Mouse (Mus musculus): ENCODE results near the gene Gadl1. TPM values are rescaled to one million over a fixed set of nuclear protein-coding genes. Genes with fewer than 3 reads are reported as not detected.

Gene Gadl1
- polyA plus RNA-seq, 1 experiment from 2014 or later: 0.31 TPM

DNA sequence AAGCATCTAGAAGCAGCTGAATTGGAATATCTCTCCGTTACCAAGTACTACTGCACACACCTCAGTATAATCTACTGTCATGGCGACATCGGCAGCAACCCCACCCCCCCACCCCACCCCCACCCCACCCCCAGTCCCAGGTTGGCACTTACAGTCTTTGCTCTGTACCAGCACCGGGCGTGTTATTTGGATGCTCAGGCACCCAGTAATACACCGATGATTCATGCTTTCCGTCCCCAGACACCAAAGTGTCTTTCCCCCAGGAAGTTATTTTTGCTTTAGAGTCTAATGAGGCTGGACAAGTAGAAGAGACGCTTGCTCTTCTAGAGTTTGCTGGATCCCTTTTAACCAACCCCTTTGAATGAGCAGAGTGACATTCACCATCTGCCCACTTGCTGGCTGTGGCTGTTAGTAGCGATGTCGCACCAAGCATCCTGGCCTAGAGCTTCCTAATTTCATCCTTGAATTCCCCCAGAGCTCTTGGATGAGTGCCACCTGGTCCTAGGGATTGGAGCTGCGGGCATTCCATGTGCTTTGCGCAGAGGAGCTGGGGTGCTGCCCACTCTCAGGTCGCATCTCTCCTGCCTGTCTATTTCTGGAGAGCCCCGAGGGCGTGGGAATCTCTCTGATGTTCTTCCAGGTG lies 68.5 kb downstream of the Gadl1 start:
- no peak overlapping the region for H3K4me3 ChIP-seq
- WGBS: 82% methylated on average over 15 of the region's 15 CpGs
- no peaks in the 10 kb centered on the region for H3K9me3 ChIP-seq
- H3K27ac ChIP-seq: no peak overlapping the region
- no peaks in the 10 kb centered on the region for H3K27me3 ChIP-seq
- H3K9ac ChIP-seq: no peak overlapping the region
- no peak for ATAC-seq (ENCODE audit: insufficient number of reproducible peaks, insufficient read depth, low FRiP score, low TSS enrichment, low read depth)
- no peak overlapping the region for H3K4me2 ChIP-seq
- H3K4me1 ChIP-seq: no peaks in the 10 kb centered on the region; the same call in 1 of the 2 replicates
- H3K36me3 ChIP-seq: no peaks in the 10 kb centered on the region

- Histone ChIP-seq H3K9me3 (no peaks in the 10 kb centered on the region), H3K27ac (no peak overlapping the region), H3K36me3 (no peaks in the 10 kb centered on the region), H3K4me1 (no peaks in the 10 kb centered on the region; the same call in 1 of the 2 replicates), H3K4me2 (no peak overlapping the region), H3K27me3 (no peaks in the 10 kb centered on the region), H3K9ac (no peak overlapping the region), H3K4me3 (no peak overlapping the region)
- no peak for ATAC-seq (ENCODE audit: insufficient number of reproducible peaks, insufficient read depth, low FRiP score, low TSS enrichment, low read depth)
- WGBS: 79% methylated on average over 2 of the region's 2 CpGs
Measured at GRCm38 (mm10) chr9:115978478-115978877, 69.2 kb downstream of the Gadl1 start.

- WGBS: 91% methylated on average over 7 of the region's 7 CpGs
- no peak for ATAC-seq (ENCODE audit: insufficient number of reproducible peaks, insufficient read depth, low FRiP score, low TSS enrichment, low read depth)
- H3K4me1 ChIP-seq: 0 out of 2 replicates have a peak, but pooled peaks cover 3% of the 10 kb centered on the region
Measured at GRCm38 (mm10) chr9:115990661-115991060, 81.4 kb downstream of the Gadl1 start.

DNA sequence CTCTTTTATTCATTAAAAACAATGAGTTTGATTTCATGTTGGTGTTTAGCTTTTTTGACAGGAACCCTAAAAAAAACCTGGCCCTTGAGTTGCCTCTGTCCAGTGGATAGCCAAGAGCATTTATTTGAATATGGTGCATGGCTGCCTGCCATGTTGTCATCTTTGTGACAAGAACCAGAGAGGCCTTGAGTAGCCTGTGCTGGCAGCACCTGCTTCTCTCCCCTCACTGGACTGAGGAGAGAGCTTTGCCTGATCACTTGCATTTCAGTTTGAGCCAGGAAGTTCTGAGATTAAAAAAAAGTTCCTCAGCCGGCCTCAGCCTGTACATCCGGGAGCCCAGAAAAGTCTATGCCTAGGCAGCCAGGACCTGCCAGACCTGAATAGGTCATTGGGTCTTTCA lies 85.5 kb downstream of the Gadl1 start:
- ATAC-seq (ENCODE audit: insufficient number of reproducible peaks, insufficient read depth, low FRiP score, low TSS enrichment, low read depth): no peak
- H3K9ac ChIP-seq: no peak overlapping the region
- H3K9me3 ChIP-seq: no peaks in the 10 kb centered on the region
- peaks cover 11% of the 10 kb centered on the region for H3K4me1 ChIP-seq
- WGBS: 82% methylated on average over 2 of the region's 2 CpGs
- no peak overlapping the region for H3K4me3 ChIP-seq
- H3K36me3 ChIP-seq: no peaks in the 10 kb centered on the region
- H3K27me3 ChIP-seq: no peaks in the 10 kb centered on the region
- no peak overlapping the region for H3K4me2 ChIP-seq
- H3K27ac ChIP-seq: no peak overlapping the region

More at GRCm38 (mm10) chr9:115990661-115991060, 81.4 kb downstream of the Gadl1 start:
- Histone ChIP-seq H3K36me3 (no peaks in the 10 kb centered on the region), H3K9ac (no peak overlapping the region), H3K27me3 (no peaks in the 10 kb centered on the region), H3K9me3 (no peaks in the 10 kb centered on the region), H3K27ac (no peak overlapping the region), H3K4me3 (no peak overlapping the region), H3K4me2 (no peak overlapping the region)

GRCm38 (mm10) chr9:115995856-115996560 lies 86.8 kb downstream of the Gadl1 start:
- WGBS: 46% methylated on average over 23 of the region's 23 CpGs
- Histone ChIP-seq H3K27me3 (no peaks in the 10 kb centered on the region), H3K9ac (no peak overlapping the region), H3K4me2 (no peak overlapping the region), H3K27ac (no peak overlapping the region), H3K36me3 (no peaks in the 10 kb centered on the region), H3K4me1 (peaks cover 11% of the 10 kb centered on the region), H3K4me3 (no peak overlapping the region), H3K9me3 (no peaks in the 10 kb centered on the region)
- no peak for ATAC-seq (ENCODE audit: insufficient number of reproducible peaks, insufficient read depth, low FRiP score, low TSS enrichment, low read depth)

DNA sequence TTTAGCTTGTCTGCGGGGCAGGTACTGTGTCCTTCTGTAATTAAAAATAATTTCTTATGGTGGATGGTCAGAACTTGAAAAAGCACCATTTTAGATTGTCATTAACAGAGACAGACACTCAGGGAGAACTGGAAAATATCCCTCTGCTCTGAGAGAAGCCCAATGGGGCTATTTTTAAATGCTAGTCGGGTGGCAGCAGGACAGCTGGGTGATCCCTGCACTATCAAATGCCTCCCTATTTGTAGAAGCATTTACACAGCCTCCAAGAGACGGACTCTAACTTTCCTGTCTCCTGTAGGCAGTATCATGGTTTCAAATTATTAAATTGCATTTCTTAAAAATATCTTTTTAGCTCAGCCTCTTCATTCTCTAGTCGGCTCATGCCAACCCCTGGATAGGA lies 89.1 kb downstream of the Gadl1 start:
- H3K27me3 ChIP-seq: no peaks in the 10 kb centered on the region
- H3K4me2 ChIP-seq: no peak overlapping the region
- H3K4me3 ChIP-seq: no peak overlapping the region
- H3K9me3 ChIP-seq: no peaks in the 10 kb centered on the region
- ATAC-seq (ENCODE audit: insufficient number of reproducible peaks, insufficient read depth, low FRiP score, low TSS enrichment, low read depth): no peak
- no peak overlapping the region for H3K9ac ChIP-seq
- WGBS: 55% methylated on average over 4 of the region's 4 CpGs
- no peaks in the 10 kb centered on the region for H3K36me3 ChIP-seq
- H3K4me1 ChIP-seq: peaks cover 11% of the 10 kb centered on the region
- H3K27ac ChIP-seq: no peak overlapping the region

GRCm38 (mm10) chr9:115999361-115999990 lies 90.2 kb downstream of the Gadl1 start:
- Histone ChIP-seq H3K9ac (no peak overlapping the region), H3K4me3 (no peak overlapping the region), H3K4me2 (no peak overlapping the region), H3K4me1 (peaks cover 11% of the 10 kb centered on the region), H3K27ac (no peak overlapping the region), H3K36me3 (no peaks in the 10 kb centered on the region), H3K9me3 (no peaks in the 10 kb centered on the region), H3K27me3 (no peaks in the 10 kb centered on the region)
- ATAC-seq (ENCODE audit: insufficient number of reproducible peaks, insufficient read depth, low FRiP score, low TSS enrichment, low read depth): no peak
- 85% methylated on average over 8 of the region's 8 CpGs for WGBS

DNA sequence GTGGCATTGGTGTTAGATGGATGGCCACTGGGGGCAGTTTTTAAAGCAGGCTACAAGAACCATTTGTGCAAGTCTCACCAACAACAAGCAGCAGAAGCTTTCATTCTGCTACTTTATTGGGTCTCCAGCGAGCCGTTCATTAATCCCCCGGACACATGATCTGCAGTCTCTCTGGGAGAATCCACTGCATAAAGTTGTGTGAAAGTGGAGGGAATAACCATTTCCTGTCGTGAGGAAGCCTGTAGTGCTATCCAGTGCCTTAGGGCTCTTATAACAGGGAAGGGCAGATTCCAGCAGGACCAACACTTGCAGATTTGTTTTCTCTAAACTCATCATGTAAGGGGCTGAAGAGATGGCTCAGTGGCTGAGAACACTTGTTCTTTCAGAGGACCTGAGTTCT lies 104.7 kb downstream of the Gadl1 start:
- H3K4me3 ChIP-seq: no peak overlapping the region
- no peak overlapping the region for H3K9ac ChIP-seq
- no peaks in the 10 kb centered on the region for H3K36me3 ChIP-seq
- peaks cover 4% of the 10 kb centered on the region; the same call in 1 of the 2 replicates for H3K9me3 ChIP-seq
- H3K4me2 ChIP-seq: no peak overlapping the region
- no peak for ATAC-seq (ENCODE audit: insufficient number of reproducible peaks, insufficient read depth, low FRiP score, low TSS enrichment, low read depth)
- no peaks in the 10 kb centered on the region for H3K4me1 ChIP-seq
- WGBS: 43% methylated on average over 4 of the region's 4 CpGs
- no peak overlapping the region for H3K27ac ChIP-seq
- H3K27me3 ChIP-seq: no peaks in the 10 kb centered on the region

DNA sequence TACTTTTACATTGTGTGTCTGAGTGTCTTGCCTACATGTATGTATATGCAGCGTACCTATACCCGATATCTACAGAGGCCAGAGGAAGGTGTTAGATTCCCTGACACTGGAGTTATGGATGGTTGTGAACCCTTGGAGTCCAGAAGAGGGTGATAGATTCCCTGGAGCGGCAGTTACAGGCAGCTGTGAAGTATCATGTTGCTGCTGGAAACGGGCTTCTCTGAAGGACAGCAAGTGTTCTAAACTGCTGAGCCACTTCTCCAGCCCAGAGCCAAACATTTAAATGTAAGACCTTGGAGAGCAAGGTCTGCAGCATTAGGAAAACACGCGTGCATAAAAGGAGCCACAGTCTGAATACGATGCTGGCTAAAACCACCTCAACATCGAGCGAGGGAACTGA lies 107.0 kb downstream of the Gadl1 start:
- Histone ChIP-seq H3K27me3 (no peaks in the 10 kb centered on the region), H3K27ac (no peak overlapping the region), H3K9ac (no peak overlapping the region), H3K4me3 (no peak overlapping the region), H3K36me3 (no peaks in the 10 kb centered on the region), H3K4me1 (no peaks in the 10 kb centered on the region), H3K9me3 (peaks cover under 1% of the 10 kb centered on the region; the same call in 1 of the 2 replicates), H3K4me2 (no peak overlapping the region)
- WGBS: 73% methylated on average over 9 of the region's 9 CpGs
- no peak for ATAC-seq (ENCODE audit: insufficient number of reproducible peaks, insufficient read depth, low FRiP score, low TSS enrichment, low read depth)

- no peaks in the 10 kb centered on the region for H3K36me3 ChIP-seq
- no peak overlapping the region for H3K4me2 ChIP-seq
- WGBS: 86% methylated on average over 3 of the region's 3 CpGs
- H3K9ac ChIP-seq: no peak overlapping the region
- H3K27ac ChIP-seq: no peak overlapping the region
- H3K4me3 ChIP-seq: no peak overlapping the region
- H3K4me1 ChIP-seq: no peaks in the 10 kb centered on the region
- H3K9me3 ChIP-seq: no peaks in the 10 kb centered on the region
- ATAC-seq (ENCODE audit: insufficient number of reproducible peaks, insufficient read depth, low FRiP score, low TSS enrichment, low read depth): no peak
- no peaks in the 10 kb centered on the region for H3K27me3 ChIP-seq
Measured at GRCm38 (mm10) chr9:116017091-116017490, 107.8 kb downstream of the Gadl1 start.

GRCm38 (mm10) chr9:116018586-116018985 lies 109.3 kb downstream of the Gadl1 start:
- H3K4me2 ChIP-seq: no peak overlapping the region
- H3K27me3 ChIP-seq: no peaks in the 10 kb centered on the region
- H3K9me3 ChIP-seq: no peaks in the 10 kb centered on the region
- H3K36me3 ChIP-seq: no peaks in the 10 kb centered on the region
- H3K27ac ChIP-seq: no peak overlapping the region
- 88% methylated on average over 7 of the region's 7 CpGs for WGBS
- no peak overlapping the region for H3K4me3 ChIP-seq
- no peak for ATAC-seq (ENCODE audit: insufficient number of reproducible peaks, insufficient read depth, low FRiP score, low TSS enrichment, low read depth)
- no peak overlapping the region for H3K9ac ChIP-seq
- no peaks in the 10 kb centered on the region for H3K4me1 ChIP-seq

DNA sequence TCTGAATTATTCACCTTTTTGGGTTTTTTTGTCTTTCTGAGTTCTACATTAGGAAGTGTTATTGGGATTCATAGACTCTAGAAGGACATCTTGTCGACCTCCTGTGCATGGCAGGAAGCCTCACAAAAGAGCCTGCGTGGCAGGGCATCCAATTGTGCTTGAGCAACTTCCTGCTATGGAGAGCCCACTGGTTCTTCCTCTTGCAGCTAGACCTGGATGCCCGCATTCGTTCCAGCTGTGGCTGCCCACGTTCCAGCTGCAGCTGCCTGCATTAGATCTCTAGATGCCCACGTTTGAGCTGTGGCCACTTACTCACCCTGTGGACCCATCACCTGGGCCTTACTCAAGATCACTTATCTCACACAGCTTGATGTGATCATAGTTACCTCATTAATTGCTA lies 116.1 kb downstream of the Gadl1 start:
- Histone ChIP-seq H3K4me3 (no peak overlapping the region), H3K27ac (no peak overlapping the region), H3K9me3 (no peaks in the 10 kb centered on the region), H3K9ac (no peak overlapping the region), H3K27me3 (no peaks in the 10 kb centered on the region), H3K4me1 (no peaks in the 10 kb centered on the region), H3K36me3 (no peaks in the 10 kb centered on the region), H3K4me2 (no peak overlapping the region)
- 82% methylated on average over 6 of the region's 6 CpGs for WGBS
- no peak for ATAC-seq (ENCODE audit: insufficient number of reproducible peaks, insufficient read depth, low FRiP score, low TSS enrichment, low read depth)
